Mouse (Mus musculus) layer of hippocampus, postnatal 25 days (tissue): ENCODE results near the gene Hcst. TPM values are rescaled to one million over a fixed set of nuclear protein-coding genes. Genes with fewer than 3 reads are reported as not detected.

Experiments
- DNase-seq, 2 experiments: peaks; one replicate each; pipeline ENCODE4 v3.0.0; 2022; ENCODE audit warnings: mixed read lengths in 2 of 2, low spot score in 1 of 2; ENCODE audit errors: extremely low spot score in 1 of 2
- total RNA-seq, 2 experiments: library from RNA; stranded (reverse); gene quantifications; 2 replicates each; pipeline ENCODE4 v1.2.3; 2021

Gene Hcst
- total RNA-seq, 2 experiments from 2014 or later = 0.98 to 1.0 TPM

DNA sequence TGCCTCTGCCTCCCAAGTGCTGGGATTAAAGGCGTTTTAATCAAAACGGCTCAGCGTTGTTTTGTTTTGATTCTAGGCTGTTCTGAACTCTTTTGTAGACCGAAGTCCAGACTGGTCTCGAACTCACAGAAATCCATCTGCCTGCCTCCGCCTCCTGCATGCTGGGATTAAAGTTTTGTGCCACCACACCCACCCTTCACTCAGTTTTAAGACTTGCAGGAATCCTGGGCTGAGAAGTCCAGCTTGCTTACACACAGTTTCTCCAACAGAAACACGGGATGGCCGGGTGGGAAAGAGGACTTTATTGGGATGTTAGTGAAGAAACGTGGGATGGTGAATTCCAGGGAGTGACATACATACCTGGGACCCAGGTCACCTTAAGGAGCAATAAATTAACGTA, 15.0 kb upstream of the Hcst start:
- no peak for DNase-seq

DNA sequence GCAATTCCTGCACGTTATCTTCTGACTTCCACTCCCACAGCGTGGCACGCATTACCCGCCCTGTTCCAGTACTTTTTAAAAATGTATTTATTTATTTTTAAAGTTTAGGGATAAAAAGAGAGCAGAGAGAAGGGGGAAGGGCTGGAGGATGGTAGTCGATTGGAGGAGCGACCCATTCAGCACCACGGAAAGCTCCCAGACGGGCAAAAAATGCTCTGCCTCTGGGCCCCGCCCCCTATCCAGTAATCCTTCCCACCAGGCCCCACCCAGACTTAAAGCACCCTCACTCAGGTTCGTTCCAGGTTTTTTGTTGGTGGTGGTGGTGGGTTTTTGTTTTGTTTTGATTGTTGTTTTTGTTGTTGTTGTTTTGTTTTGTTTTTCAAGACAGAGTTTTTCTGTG, 14.6 kb upstream of the Hcst start:
- DNase-seq = peak in 1 of 2 experiments; percentile 37

DNA sequence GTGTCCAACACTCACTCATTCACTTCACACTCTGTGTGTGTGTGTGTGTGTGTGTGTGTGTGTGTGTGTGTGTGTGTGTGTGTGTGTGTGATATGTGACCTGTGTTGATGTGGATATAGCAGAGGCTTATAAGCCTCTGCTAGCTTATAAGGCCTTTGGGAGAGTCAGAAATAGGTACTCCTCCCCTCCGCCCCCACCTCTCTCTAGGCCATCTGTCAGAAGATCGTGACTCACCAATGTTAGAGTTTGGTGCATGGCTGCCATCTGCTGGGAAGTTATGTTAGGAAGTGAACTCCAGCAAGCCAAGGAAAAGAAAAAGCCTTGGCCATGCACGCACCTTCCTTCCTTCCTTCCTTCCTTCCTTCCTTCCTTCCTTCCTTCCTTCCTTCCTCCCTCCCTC, 12.1 kb upstream of the Hcst start:
- peak; percentile 60 to 74 for DNase-seq

DNA sequence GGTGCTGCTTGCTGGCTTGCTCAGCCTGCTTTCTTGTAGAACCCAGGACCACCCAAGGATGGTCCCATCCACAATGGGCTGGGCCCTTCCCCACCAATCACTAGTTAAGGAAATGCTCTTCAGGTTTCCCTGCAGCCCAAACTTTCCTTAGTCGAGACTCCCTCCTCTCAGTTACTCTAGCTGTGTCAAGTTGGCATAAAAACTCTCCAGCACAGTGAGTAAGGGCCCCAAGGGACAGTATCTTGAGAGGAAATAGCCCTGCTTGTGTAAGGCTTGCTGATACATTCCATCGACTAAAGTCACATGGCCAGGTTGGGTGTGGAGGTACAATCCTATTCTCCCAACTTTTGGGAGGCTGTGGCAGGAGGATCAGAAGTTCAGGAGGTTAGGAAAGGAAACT, 10.5 kb upstream of the Hcst start:
- no peak for DNase-seq

DNA sequence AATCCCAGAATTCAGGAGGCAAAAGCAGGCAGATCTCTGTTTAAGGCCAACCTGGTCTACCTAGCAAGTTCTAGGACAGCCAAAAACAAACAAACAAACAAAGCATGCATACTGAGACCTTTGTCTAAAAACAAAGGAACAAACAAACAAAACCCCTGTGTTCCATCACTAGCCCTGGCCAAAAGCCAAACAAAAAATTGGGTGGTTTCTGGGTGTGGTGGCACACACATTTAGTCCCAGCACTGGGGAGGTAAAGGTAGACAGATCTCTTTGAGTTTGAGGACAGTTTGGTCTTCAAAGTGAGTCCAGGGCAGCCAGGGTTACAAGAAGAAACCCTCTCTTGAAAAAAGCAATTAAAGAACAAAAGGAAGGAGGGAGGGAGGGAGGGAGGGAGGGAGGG, 9.7 kb upstream of the Hcst start:
- DNase-seq = no peak

DNA sequence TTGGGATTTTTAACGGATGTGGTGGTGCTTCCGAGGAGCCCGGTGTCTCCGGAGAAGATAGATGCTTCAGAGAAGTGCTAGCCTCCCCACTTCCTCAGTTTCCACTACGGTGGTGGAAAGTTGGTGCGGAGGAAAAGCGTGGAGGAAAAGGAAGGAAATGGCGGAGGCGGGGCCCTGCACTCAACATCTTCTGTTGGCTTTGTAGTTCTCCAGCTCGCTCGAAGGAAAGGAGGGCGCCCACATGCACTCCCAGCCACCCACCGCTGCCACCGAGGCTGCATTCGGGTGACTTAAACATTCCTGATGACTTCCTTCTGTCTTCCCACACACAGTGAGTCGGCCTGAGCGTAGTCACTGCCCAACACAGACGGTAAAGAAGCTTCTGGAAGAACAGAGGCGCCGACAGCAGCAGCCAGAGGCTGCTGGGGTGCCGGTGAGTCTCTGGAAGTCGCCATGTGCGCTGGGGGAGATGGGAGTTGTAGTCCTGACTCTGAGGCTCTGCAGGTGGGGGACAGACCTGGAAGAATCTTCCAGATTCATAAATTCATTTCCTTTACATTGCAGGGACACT, 3.5 kb upstream of the Hcst start:
- peak in 1 of 2 experiments; percentile 25 for DNase-seq

DNA sequence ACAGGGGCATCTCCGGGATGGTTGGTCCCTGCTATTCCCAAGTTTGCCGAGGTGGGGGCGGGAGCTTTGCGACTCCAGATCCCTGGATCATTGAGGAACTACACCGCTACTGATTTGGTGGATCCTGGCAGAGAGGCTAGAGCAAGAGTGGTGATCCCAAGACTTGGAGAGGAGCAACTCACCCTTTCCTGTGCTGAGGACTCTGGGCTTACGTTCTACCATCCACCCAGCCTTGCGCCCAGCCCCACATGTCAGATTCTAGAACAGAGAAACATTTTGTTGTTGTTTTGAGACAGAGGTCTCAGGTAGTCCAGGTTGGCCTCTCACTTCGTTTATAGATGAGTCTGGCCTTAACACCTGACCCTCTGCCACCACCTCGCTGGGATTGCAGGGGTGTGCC, 2.9 kb upstream of the Hcst start:
- DNase-seq = no peak

DNA sequence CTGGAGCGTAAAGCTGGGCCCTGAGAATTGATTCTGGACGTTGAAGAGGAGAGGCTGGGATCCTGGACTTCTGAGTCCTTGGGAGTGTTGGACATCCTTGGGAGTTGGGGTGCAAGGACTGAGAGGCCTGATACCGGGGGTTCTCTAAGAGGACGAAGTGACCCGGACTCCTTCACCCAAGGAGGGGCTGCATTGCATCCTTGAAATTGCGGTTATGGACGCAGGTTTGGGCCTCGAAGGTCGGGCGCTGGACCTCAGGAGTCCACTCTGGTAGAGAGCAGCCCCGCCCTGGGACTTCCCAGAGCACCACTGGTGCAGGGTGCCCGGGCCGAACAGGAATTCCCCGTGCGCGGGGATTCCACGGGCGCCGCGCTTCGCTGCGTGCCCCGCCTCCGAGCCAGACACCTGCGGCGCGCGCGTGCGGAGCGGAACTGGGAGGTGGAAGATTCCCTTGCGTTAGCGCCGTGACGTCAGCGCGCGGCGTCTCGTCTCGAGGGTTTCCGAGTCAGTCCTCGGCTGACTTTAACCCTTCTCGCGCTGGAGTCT, 2.3 kb upstream of the Hcst start:
- peak; percentile 87 to 90 for DNase-seq

DNA sequence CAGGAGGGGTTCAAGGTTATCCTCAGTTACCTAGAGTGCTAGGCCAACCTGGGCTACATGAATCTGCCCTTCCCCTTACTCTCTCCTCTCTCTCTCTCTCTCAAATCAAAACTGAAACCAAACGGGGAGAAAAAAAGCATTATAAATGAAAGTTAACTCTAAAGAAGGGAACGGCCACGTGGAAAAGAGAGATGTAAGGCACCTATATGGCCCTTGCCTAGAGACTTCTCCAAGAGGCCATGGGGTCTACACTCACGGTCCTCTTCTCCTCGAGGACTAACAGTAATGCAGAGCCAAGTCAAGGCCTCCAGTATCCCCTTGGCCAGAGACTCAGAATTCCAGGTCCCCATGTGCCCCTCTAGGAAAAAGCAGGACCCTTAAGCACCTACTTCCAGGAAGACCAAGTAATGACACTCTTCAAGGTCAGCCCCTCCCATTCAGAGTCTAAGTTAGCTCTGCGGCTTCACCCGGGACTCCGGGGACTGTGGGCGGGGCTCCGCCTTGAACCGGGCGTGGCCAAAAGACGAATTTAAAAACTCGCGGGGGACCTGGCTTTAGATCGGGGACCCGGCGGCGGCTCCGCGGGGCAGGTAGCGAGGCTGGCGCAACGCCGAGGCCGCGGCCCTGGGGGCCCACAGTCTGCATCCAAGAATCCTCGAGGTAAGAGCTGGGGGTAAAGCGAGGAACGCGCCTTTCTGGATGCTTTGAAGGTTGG, 1.7 kb upstream of the Hcst start, which contains the start of gene Nfkbid:
Gene Nfkbid, plus strand, starts transcription at position 558 of the 715 bp plus-strand sequence.
- peak in 1 of 2 experiments; percentile 17 for DNase-seq

DNA sequence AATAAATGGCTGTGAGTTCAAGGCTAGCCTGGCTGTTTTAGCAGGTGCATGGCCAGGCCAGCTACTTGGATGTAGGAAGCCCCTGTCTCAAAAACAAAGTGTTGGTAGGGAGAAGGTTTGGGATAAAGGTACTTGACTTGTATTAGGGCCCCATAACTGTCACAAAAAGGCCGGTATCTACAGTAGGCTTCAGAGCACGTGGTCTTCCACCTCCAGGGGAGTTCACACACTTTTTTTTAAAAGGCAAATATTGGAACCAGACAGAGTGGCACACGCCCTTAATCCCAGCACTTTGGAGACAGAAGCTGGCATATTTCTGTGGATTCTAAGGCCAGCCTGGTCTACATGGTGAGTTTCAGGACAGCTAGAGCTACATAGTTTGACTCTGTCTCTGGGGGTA, 1.0 kb upstream of the Hcst start:
- no peak for DNase-seq

DNA sequence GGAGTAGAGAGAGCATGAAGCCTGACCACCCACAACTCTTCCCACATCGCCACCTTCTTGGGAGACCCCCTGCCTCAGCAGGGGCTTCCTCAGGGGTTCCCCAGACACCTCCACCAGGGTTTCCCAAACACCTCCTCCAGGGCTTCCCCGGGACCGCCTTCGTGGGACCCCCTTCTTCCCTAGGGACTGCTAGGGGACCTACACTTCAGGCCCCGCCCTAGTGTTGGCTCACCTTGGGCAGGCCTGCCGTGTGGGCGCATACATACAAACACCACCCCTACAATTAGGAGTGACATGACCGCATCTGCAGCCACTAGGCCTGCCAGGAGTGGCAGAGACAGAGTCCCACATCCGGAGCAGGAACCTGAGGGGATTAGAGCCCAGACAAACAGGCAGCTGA, 1.8 kb downstream of the Hcst start:
- DNase-seq = no peak

DNA sequence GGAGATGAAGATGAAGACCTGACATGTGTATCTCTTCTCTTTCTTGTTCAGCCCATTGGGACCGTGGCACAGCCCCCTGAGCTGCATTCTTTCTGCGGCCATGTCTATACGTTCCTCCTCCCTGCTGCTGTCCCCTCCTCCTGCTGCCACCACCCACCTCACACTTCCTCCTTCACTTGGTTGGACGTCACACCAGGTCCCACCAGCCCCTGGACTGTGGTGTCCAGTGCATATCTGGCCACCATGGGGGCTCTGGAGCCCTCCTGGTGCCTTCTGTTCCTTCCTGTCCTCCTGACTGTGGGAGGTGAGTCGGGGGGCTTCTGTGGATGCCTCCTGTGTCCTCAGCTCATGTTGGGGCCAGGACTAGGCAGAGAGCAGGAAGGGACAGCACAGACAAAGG, 6.1 kb downstream of the Hcst start, which contains the start of gene Tyrobp:
Gene Tyrobp, plus strand, starts transcription at position 165 of the 400 bp plus-strand sequence.
- no peak for DNase-seq

DNA sequence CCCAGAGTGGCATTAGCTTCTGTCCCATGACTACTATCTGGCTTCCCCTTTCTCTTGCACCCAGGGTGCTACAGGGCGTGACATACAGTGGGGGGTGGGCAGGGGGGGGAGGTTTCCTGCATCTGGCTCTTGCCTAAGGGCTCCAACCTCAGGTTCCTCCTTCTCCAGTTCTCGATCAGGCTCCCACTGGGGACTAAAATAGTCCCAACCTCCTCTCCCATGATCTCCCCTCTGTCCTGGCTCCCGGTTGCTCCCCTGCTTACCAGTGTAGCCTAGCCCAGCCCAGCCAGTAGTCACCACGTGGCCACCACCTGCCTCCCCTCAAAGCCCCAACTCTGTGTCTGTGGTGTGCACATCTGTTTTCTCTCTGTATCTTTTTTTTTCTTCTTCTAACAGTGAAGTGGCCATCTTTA, 6.9 kb downstream of the Hcst start:
- no peak for DNase-seq

DNA sequence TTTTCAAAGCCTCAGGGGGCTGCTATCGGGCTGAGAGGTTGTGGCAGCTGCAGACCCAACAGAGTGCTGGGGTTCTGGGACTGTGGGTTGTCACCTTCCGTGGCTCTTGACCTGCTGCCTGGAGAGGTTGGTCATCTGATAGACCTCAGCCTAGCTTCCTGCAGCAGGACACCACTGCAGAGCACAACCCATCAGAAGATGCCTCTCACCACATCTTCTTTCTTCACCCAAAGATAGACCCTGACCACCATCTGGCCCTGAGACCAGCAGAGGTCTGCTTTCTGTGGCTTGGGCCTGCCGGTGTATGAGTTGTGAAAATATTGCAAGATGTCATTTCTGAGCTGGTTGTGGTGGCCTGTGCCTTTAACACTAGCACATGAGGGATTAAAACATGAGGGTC, 8.6 kb downstream of the Hcst start:
- no peak for DNase-seq

DNA sequence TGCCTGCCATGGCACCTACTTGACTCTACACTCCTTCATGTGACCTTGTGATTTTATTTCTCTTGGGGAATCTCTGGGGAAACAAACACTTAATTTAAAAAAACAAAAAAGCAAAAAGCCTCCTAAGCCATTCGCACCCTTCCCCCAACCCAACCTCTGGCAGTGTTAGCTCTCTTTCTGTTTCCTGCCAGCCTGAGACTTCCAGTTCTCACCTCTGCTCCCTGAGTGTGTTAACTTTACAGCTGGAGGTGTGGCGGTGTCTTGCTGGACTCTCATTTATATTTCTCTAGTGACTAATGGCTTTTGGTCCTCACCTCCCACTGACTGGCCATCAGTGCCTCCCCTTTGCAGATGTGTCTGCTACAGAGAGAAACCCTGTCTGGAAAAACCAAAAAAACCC, 9.9 kb downstream of the Hcst start:
- no peak for DNase-seq

DNA sequence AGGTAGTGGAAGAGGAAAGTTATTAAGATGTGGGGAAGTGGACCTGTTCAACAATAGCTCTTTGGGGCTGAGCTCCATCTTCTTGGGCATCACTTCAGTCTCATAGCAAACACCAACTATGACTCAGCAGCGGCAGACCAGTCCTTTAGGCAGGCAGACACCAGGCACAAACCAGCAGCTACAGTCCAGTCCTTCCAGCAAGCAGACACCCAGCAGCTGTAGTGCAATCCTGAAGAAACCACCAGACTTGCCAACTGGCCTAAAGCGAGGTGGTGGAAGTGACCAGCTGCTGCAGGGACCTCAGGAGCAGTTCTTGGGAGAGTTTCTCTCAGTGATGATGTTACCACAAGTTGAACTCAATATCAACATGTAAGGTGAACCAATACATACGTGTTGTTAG, 11.0 kb downstream of the Hcst start:
- DNase-seq = no peak

DNA sequence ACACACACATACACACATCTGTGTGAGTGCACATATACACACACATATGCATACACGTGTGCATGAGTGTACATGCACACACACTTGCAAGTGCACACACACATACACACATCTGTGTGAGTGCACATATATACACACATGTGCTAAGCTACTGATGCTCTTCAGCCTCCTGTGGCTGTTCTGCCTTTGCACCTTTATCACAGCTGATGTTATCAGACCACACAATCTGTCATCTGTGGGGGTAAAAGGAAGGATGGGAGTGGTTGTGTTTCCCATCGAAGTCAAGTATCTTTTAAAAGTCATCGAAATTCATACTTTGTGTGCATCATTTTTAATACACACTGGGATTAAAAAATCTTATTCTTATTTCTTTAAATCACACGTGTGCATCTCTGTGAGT, 17.3 kb downstream of the Hcst start:
- no peak for DNase-seq

DNA sequence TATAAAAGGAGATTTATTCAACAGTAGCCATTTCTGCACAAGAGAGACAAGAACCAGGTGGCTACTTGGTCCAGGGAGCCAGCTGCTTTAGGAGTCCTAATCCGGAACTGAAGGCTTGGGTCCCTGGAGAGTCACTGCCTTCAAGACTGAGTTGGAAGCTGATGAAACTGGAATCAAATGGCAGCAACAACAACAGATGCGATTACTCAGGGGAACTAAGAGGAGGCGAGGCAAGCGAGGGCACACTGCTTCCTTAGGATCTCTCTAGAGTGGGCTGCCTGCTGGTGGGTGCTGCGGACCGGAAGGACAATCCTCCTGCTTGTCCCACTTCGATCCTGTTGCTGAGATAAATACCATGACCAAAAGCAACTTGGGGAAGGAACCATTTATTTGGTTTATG, 20.0 kb downstream of the Hcst start:
- DNase-seq = no peak

DNA sequence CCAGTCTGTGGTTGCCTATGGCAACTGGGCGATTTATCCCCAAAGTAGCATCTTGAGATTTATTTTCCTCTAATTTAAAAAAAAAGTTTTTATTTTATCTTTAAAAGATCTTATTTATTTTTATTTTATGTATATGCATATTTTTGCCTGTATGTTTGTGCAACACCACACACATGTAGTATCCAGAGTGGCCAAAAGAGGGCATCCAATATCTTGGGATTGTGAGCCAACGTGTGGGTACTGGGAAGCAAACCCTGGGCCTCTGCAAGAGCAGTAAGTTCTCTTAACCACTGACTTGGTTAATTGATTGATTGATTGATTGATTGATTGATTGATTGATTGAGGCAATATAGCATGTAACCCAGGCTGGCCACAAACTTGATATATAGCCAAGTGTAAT, 24.8 kb downstream of the Hcst start:
- DNase-seq = no peak

DNA sequence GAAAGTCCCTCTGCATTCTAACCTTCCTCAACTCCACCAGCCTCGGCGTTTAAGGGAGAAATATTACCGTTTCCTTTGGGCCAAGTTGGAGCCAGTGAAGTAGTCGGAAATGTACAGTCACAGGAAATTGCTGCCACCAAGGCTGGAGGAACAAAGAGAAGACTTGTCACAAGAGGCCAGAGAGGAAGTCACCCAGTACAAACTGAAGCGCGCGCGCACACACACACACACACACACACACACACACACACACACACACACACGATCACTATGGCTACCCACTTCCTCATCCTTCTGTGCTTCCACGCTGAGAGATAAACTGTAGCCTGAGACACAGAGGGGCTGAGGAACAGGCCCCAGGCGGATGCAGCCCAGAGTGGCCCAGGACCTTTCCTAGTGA, 25.3 kb downstream of the Hcst start:
- DNase-seq = no peak

DNA sequence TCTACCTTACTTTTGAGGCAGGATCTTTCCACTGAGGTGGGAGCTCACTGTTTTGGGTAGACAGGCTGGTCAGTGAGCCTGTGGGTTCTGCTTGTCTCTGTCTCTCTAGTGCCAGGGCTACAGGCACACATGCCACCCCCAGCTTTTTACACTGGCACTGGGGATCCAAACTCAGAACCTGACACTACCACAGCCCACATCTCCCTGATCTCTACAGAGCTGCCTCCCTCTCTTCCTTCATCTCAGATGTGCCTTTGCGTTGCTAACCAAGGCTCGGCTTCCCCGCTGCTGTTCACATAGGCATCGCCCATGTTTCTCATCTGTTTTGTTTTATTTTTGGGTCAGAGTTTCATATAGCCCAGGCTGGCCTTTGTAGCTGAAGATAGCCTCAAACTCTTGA, 26.0 kb downstream of the Hcst start:
- no peak for DNase-seq
